Mouse (Mus musculus) embryonic fibroblast, embryonic 13.5 days (primary cell): Measurements from ENCODE around the gene Nlgn1.

Experiments
- CTCF ChIP-seq: IDR thresholded peaks from 2 replicates; pipeline ENCODE4 v1.5.1; 2011; ENCODE audit warnings: mild to moderate bottlenecking, control low read depth, low read length, moderate library complexity, borderline replicate concordance; ENCODE audit not compliant: insufficient read depth
- POLR2A ChIP-seq: IDR thresholded peaks from 2 replicates; pipeline ENCODE4 v1.6.1; 2011; ENCODE audit warnings: low read depth, mild to moderate bottlenecking, control low read depth, low read length, moderate library complexity

DNA sequence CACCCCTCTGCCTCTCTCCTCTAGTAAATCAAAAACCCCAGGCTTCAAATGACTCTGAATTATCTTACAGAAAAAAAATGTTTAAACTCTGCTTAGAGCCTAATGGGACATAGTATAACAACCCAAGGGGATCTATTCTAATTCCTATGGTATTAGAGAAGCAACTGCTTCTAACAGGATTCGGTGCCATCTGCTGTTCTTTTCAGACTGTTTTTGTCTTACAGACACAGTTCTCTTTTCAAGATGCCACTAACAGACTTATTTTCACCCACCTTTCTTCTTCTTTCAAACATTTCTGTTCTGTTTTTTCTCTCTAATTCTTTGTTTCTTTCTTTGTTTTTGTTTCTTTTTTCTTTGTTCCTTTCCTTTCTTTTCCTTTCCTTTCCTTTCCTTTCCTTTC lies 635.0 kb downstream of the Nlgn1 start:
- TF ChIP-seq CTCF (no peak), POLR2A (no peak)
